Mouse (Mus musculus): ENCODE results near the gene Fam53b. TPM values are rescaled to one million over a fixed set of nuclear protein-coding genes. Genes with fewer than 3 reads are reported as not detected.
A peak's percentile ranks its signal among the peaks of the same experiment; 100 is the strongest.

The Fam53b gene
- polyA plus RNA-seq, 1 experiment from 2014 or later = 15.4 TPM

DNA sequence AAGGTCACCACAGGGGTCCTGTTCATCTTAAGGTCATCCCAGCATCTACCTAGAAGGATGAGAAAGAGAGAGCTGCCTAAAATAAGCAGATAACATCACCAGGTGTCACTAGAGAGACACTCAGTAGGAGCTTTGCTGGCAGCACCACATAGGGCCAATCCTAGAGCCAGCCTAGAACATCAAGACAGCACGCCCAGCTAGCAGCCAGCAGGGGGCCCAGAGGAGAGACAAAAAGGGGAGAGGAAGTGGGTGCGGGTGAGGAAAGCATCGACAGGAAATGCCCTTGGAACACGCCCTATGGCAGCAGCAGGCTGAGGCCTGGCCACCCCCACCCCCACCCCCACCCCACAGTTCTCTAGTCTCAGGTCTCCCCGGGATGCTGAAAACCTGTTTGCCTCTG is 78.5 kb downstream of the Fam53b start:
- no peak overlapping the region for H3K27ac ChIP-seq
- 74% methylated on average over 5 of the region's 5 CpGs for WGBS
- no peak overlapping the region for H3K4me2 ChIP-seq
- no peaks in the 10 kb centered on the region for H3K27me3 ChIP-seq (replicated peaks)
- no peak overlapping the region for H3K4me3 ChIP-seq
- H3K9me3 ChIP-seq = no peaks in the 10 kb centered on the region
- no peaks in the 10 kb centered on the region for H3K36me3 ChIP-seq (replicated peaks)
- peaks cover 39% of the 10 kb centered on the region for H3K4me1 ChIP-seq
- no peak overlapping the region for H3K9ac ChIP-seq
- no peak for ATAC-seq (replicated peaks)

DNA sequence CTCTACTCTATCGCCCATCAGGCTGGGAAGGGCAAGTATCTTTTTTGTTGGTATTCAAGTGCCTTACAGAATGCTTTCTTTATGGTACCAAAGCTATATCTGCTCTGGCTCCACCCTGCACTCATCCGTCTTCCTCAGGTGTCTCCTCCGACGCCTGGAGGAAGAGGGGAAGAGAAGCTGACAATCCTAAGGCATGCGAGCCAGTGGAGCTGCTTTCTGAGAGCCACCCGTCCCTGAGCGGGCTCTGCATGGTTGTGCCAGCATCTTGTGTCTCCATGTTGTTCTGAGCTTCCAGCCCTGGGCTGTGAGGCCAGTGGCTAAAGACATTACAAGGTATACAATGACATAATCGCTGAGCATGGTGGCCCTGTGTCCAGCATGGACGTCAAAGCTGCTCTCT is 79.5 kb downstream of the Fam53b start:
- Histone ChIP-seq H3K27me3 (replicated peaks) (no peaks in the 10 kb centered on the region), H3K4me2 (no peak overlapping the region), H3K36me3 (replicated peaks) (no peaks in the 10 kb centered on the region), H3K4me3 (no peak overlapping the region), H3K4me1 (peaks cover 39% of the 10 kb centered on the region), H3K9ac (no peak overlapping the region), H3K27ac (no peak overlapping the region), H3K9me3 (no peaks in the 10 kb centered on the region)
- ATAC-seq (replicated peaks) = no peak
- 82% methylated on average over 9 of the region's 9 CpGs for WGBS

DNA sequence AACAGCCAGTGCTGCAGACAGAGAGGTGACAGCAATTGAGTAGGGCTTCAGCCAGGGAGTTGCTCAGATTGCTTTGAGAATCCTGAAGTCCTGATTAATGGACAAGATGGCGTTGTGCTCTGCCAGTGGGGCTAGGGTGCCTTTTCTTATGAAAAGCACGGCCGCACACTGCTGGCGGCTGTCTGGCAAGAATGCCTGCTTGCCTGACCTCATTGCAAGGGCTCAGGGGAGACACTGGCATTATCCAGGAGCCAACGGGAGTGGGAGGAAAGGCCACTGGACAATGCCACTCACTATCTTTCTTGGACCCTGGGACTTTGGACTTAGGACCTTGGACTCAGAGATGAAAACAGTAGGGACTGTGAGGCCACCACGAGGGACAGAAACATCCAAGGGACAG is 80.2 kb downstream of the Fam53b start:
- 44% methylated on average over 6 of the region's 6 CpGs for WGBS
- Histone ChIP-seq H3K27ac (peak overlapping the region; percentile 66), H3K27me3 (replicated peaks) (no peaks in the 10 kb centered on the region), H3K4me3 (no peak overlapping the region), H3K9me3 (no peaks in the 10 kb centered on the region), H3K36me3 (replicated peaks) (no peaks in the 10 kb centered on the region), H3K4me1 (peaks cover 39% of the 10 kb centered on the region), H3K4me2 (no peak overlapping the region), H3K9ac (no peak overlapping the region)
- no peak for ATAC-seq (replicated peaks)

DNA sequence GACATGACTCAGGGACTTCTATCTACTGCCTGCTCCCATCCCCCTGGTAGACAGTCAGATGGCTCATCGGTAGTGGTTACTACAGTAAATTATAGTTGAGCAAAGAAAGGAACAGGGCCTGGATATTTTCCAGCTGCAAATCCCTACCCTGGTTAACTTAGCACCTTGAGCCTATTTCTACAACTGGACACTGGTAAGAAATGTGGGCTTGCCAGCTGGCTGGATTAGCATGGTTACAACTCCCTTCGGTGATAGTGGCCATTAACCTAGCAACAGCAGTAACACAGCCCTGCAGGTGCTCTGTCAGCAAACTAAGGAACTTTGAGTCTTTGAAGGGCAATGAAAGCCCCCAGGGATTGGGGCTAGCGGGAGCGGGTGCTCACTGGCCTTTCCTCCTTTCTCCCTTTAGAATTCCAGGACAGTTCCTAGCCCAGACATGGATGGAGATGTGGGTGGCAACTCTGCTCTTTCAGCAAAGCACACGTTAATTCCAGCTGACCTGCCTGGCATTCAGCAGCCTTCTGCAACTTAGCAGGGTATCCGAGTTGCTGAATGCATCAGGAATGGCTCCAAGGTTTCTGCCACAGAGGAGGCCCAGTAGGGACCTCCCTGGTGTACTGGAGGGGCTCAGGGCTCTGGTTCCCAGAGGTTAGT is 81.4 kb downstream of the Fam53b start:
- Histone ChIP-seq H3K27ac (peak overlapping the region; percentile 61), H3K9ac (no peak overlapping the region), H3K27me3 (replicated peaks) (no peaks in the 10 kb centered on the region), H3K9me3 (no peaks in the 10 kb centered on the region), H3K36me3 (replicated peaks) (no peaks in the 10 kb centered on the region), H3K4me1 (peaks cover 39% of the 10 kb centered on the region), H3K4me3 (no peak overlapping the region), H3K4me2 (no peak overlapping the region)
- no peak for ATAC-seq (replicated peaks)
- WGBS = 40% methylated on average over 6 of the region's 6 CpGs

DNA sequence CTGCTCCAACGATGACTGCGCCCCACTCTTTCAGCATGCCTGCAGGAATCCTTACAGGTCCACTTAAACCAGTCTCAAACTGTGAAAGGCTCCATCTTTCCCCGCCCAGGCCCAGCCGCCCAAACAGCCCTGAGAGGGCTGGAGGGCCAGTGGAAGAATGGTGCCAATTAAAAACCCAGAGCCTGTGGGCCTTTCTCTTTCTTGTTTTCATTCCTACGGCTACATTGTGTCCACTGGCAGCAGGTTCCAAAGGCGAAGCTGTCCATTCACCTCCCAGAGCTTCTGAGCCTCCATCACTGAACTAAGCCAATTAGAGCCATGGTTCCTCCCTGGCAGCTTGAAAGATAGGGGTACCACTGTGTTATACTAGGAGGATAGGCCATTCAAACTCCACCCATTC is 82.1 kb downstream of the Fam53b start:
- Histone ChIP-seq H3K4me1 (peaks cover 39% of the 10 kb centered on the region), H3K27ac (peak overlapping the region; percentile 61)
- peak; percentile 46; the same call in 1 of the 2 replicates for ATAC-seq (replicated peaks)

DNA sequence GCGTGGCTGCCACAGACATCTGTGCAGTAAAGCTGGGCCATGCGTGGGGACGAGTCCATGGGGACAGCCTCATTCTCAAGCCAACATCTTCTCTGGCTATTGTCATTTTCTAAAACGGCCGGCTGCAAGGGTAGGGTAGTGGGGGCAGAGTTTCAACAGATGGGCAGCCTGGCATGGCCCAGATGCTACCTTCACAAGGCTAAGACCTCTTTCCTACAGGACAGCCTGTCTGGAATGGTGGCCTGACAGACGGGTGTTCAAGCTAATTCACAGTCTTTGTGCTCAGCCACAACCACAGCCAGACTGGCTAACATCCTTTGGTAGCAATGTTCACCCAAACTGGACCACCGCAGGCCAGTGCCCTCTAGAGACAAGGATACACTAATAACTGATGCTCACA is 83.2 kb downstream of the Fam53b start:
- no peaks in the 10 kb centered on the region for H3K9me3 ChIP-seq
- no peak overlapping the region for H3K9ac ChIP-seq
- H3K4me3 ChIP-seq = no peak overlapping the region
- H3K27ac ChIP-seq = peak overlapping the region; percentile 61; the same call in 1 of the 2 replicates
- no peak overlapping the region for H3K4me2 ChIP-seq
- no peaks in the 10 kb centered on the region for H3K36me3 ChIP-seq (replicated peaks)
- peaks cover 32% of the 10 kb centered on the region for H3K4me1 ChIP-seq
- WGBS = 65% methylated on average over 7 of the region's 7 CpGs
- ATAC-seq (replicated peaks) = no peak
- H3K27me3 ChIP-seq (replicated peaks) = no peaks in the 10 kb centered on the region

More for the DNA sequence above, 82.1 kb downstream of the Fam53b start:
- Histone ChIP-seq H3K4me3 (no peak overlapping the region), H3K9ac (no peak overlapping the region), H3K9me3 (no peaks in the 10 kb centered on the region), H3K4me2 (no peak overlapping the region), H3K36me3 (replicated peaks) (no peaks in the 10 kb centered on the region), H3K27me3 (replicated peaks) (no peaks in the 10 kb centered on the region)
- WGBS = 37% methylated on average over 6 of the region's 6 CpGs

DNA sequence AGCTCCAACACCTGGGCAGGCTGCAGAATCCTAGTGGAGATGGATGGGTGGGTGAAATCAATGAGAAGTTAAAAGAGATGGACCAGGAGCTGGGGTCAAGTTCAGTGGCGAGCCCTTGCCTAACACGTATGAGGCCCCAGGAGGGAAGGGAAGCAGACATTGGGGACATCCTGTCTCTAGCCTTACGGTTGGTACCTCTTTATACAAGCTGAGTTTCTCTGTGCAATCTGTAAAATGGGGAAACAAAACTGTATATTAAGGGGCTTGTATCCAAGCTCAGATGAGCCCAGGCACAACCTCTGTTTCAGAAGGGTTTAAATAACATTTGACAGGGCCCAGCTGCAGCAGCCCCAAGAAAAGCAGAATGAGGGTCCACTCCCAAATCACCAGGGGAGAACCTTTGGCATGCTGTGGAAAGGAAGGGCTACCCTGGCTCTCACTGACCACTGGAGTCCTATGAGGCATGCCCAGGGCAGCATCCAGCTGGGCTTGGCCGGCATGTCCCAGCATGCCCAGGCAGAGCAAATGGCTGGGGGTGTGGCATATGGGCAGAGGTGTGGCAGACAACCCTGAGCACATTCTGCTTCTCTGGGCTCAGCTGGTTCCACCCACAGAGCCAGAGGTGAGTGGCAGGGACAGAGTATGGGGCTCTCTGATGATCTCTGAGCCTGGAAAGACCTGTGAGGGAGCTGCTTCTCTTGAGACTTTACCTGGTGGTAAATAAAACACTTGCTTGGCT is 84.4 kb downstream of the Fam53b start:
- 73% methylated on average over 4 of the region's 4 CpGs for WGBS
- no peaks in the 10 kb centered on the region for H3K36me3 ChIP-seq (replicated peaks)
- H3K4me1 ChIP-seq = peaks cover 32% of the 10 kb centered on the region
- no peak overlapping the region for H3K4me3 ChIP-seq
- H3K4me2 ChIP-seq = no peak overlapping the region
- H3K27me3 ChIP-seq (replicated peaks) = no peaks in the 10 kb centered on the region
- H3K9me3 ChIP-seq = no peaks in the 10 kb centered on the region
- H3K9ac ChIP-seq = no peak overlapping the region
- ATAC-seq (replicated peaks) = no peak
- H3K27ac ChIP-seq = no peak overlapping the region

DNA sequence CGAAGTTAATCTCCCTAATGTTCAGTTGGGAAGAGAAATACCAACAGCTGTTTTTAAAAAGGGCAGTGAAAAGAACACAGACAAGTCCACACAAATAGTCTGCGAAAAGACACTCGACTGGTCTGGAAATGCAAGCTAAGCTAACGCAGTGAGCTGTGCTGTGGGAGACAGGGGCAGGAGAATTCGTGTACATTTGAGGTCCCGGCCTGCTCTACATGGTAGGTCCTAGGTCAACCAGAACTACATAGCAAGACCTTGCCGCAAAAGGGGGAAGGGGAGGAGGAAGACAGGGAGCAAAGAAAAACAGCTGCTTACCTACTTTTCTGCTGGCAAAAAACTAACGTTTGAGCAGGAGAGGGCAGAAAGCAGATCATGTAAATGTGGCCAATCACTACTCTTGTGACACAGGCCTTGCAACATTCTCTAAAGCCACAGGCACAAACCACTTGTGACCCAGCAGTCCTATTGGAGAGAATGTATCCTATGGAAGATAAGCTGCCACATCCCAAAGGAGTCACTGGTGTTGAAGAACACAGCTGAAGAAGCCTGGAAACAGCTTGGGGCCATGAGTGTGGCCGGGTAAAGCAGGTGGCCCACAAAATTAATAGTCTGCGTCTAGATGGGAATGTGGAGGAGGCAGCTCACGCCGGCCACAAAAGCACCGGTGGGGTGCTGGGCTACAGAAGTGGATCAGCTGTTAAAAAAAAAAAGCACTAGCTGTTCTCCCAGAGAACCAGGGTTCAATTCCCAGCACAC is 87.4 kb downstream of the Fam53b start:
- H3K9me3 ChIP-seq = no peaks in the 10 kb centered on the region
- no peaks in the 10 kb centered on the region for H3K27me3 ChIP-seq (replicated peaks)
- H3K4me2 ChIP-seq = no peak overlapping the region
- H3K36me3 ChIP-seq (replicated peaks) = no peaks in the 10 kb centered on the region
- H3K27ac ChIP-seq = no peak overlapping the region
- no peak overlapping the region for H3K4me3 ChIP-seq
- ATAC-seq (replicated peaks) = no peak
- WGBS = 67% methylated on average over 13 of the region's 13 CpGs
- no peak overlapping the region for H3K9ac ChIP-seq
- H3K4me1 ChIP-seq = peaks cover 13% of the 10 kb centered on the region

DNA sequence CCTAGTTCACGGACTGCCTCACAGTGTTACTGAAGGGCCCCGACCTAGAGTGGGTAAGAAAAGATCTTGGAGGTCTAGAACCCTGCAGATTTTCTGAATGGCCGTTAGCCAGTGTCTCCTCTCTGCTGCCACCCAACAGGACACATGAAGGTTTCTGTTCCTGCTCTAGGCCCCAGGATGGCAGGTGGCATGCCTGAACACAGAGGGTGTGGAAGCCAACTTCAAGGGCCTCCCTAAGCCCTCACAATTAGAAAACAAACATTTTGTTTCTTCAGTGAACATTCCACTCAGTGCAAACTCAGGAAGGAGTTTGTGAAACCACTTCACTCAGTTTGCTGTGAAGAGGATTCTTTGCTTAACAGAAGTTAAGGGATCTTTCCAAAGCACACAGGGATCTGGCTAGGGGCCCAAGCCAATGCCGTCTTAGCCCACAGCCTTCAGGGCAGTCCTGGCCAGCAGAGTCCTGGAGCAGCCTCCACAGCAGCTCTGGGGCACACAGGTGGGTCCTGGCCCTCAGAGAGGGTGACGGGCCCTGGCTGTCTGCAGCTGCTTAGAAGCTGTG is 89.1 kb downstream of the Fam53b start:
- Histone ChIP-seq H3K4me3 (no peak overlapping the region), H3K27ac (no peak overlapping the region), H3K36me3 (replicated peaks) (no peaks in the 10 kb centered on the region), H3K4me1 (0 out of 2 replicates have a peak, but pooled peaks cover 5% of the 10 kb centered on the region), H3K4me2 (no peak overlapping the region), H3K27me3 (replicated peaks) (no peaks in the 10 kb centered on the region), H3K9ac (no peak overlapping the region), H3K9me3 (no peaks in the 10 kb centered on the region)
- 92% methylated on average over 5 of the region's 5 CpGs for WGBS
- ATAC-seq (replicated peaks) = no peak

DNA sequence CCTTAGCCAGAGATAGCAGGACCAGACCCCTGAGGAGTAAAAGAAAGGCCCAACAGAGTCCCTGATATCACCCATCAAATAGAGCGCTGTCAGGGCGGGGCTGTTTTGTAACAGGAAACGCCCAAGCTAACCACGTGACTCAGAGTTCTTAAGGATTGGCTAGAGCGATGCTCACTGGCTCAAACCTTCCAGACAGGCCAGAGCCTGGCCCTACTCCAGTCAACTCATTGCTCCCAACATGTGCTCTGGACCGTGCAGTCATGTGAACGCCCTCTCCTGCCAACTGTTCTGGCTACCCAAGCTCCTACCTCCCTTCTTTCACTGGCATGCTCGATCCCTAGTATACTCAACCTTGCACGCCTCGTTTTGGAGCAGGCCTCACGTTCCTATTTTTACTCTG is 89.8 kb downstream of the Fam53b start:
- no peak overlapping the region for H3K9ac ChIP-seq
- H3K27me3 ChIP-seq (replicated peaks) = no peaks in the 10 kb centered on the region
- no peaks in the 10 kb centered on the region for H3K36me3 ChIP-seq (replicated peaks)
- H3K4me3 ChIP-seq = no peak overlapping the region
- 0 out of 2 replicates have a peak, but pooled peaks cover 5% of the 10 kb centered on the region for H3K4me1 ChIP-seq
- no peak overlapping the region for H3K27ac ChIP-seq
- ATAC-seq (replicated peaks) = no peak
- 87% methylated on average over 11 of the region's 11 CpGs for WGBS
- no peaks in the 10 kb centered on the region for H3K9me3 ChIP-seq
- H3K4me2 ChIP-seq = no peak overlapping the region

DNA sequence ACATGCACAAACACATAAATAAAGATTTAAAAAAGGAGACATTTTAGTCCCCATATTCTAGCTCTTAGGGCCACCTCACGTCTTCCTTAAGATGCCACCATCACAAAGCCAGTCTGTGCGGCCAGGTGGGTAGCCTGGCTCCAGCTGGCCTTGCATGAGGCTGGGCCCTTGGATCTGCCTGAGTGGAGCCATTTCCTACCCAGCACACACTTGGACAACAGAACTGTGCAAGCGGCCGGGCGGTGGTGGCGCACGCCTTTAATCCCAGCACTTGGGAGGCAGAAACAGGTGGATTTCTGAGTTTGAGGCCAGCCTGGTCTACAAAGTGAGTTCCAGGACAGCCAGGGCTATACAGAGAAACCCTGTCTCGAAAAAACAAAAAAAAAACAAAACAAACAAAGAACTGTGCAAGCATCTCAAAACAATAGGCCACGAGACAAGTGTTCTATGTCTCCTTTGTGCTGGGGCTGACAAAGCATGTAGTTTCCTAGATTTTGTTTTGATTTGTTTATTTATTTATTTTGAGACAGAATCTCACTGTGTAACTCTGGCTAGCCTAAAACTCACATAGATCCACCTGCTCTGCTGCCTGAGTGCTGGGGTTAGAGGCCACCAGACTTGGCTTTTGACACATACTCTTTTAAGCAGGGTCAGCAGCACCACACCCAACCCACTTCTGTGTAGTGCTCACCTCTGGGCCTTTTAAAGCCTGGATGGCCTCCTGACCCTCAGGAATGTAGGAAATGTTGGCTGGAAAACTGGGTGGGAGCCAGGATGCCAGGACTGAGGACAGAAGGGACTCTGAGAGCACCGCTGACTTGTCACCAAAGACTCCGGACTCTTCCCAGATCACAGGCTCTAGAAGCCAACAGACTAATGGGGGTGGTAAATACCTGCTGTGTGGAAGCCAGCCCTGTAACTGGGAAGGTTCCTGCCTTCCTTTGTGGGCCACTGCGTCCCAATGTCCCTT is 91.0 kb downstream of the Fam53b start:
- Histone ChIP-seq H3K9ac (no peak overlapping the region), H3K27me3 (replicated peaks) (no peaks in the 10 kb centered on the region), H3K9me3 (no peaks in the 10 kb centered on the region), H3K4me2 (no peak overlapping the region), H3K4me1 (0 out of 2 replicates have a peak, but pooled peaks cover 5% of the 10 kb centered on the region), H3K27ac (no peak overlapping the region), H3K4me3 (no peak overlapping the region), H3K36me3 (replicated peaks) (no peaks in the 10 kb centered on the region)
- no peak for ATAC-seq (replicated peaks)
- 87% methylated on average over 12 of the region's 12 CpGs for WGBS

All from midbrain, embryonic 15.5 days (tissue).